Mouse (Mus musculus) megakaryocyte, adult 5-6 weeks (primary cell): ENCODE results near the gene Ptprh. TPM values are rescaled to one million over a fixed set of nuclear protein-coding genes. Genes with fewer than 3 reads are reported as not detected.

Experiments
- ATAC-seq: 2 replicates; pipeline ENCODE4 v1.8.0; 2016; ENCODE audit warnings: mild to moderate bottlenecking, inconsistent platforms; ENCODE audit not compliant: poor library complexity, severe bottlenecking
- total RNA-seq, 2 experiments: library from RNA; stranded (forward) in 1 of 2; stranded (reverse) in 1 of 2; fragments of 153-499, 151-499 nt in 1 of 2; fragments of 221-1000, 200-1000 nt in 1 of 2; gene quantifications; 2 replicates each; pipeline versions ENCODE4 v1.2.3 to v1.2.4; 2015 to 2017

Gene Ptprh
- total RNA-seq, 2 experiments from 2014 or later = not detected

DNA sequence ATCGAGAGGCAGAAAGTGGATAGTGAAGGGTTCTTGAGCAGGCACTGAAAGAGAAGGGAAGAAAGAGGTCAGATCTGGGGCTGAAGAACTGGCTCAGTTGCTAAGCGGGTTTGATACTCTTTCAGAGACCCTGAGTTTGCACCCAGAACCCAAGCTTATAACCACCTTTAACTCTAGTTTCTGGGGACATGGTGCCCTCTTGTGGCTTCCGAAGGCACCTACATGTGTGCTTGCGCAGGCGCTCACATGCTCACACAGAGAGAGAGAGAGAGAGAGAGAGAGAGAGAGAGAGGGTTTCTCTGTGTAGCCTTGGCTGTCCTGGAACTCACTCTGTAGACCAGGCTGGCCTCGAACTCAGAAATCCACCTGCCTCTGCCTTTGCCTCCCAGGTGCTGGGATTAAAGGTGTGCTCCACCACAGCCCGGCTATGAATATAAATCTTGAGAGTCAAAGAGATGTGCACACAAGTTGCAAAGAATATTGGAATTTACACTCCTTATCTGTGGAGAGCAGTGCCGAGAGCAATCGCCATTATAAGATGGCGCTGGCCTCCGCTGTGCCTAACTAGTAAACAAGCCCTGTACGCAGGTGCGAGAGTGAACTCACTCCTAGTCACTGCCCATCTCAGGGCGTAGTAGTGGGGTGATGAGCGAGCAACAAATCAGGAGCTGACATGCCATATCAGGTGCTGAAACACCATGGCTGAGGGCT is 79.5 kb downstream of the Ptprh start, which contains the start of gene Tnni3:
Gene Tnni3, minus strand, starts transcription at position 18 of the 711 bp plus-strand sequence.
- peak; percentile 64 for ATAC-seq

- no peak for ATAC-seq
These were observed 80.4 kb downstream of the Ptprh start for GRCm38 (mm10) chr7:4523205-4524130.

GRCm38 (mm10) chr7:4522292-4522691 is 81.5 kb downstream of the Ptprh start:
- ATAC-seq = no peak

DNA sequence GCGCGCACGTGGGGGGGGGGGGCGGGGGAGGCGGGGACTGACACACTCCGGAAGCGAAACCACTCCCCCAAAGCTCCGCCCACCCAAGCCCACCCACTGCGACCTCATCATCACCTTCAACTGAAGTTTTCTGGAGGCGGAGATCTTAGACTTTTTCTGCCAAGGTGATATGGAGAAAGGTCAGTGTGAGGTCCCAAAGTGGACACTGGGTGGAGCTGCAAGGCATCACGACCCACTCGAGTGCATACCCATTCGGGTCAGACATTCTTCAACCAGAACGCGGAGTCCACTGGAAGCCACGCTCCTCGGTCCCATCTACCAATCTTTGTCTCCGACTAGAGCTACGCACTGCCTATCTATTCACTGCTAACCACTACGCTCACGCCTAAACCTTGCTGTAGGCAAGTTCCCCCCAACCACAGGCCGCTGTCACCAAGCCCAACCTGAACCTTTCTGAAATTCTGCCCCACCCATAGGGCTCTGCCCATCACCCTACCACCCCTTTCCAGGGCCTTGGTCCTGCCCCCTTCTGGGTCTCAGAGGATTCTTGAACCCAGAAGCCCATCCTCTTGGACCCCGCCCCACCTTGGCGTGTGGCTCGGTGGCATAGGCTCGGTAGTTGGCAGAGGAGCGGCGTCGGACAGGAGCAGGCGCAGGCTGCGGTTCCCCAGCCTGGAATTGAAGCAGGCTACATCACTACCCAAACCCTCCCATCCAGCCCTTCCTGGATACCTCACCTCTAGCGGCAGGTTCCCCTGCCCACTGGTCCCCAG is 82.4 kb downstream of the Ptprh start:
- no peak for ATAC-seq

DNA sequence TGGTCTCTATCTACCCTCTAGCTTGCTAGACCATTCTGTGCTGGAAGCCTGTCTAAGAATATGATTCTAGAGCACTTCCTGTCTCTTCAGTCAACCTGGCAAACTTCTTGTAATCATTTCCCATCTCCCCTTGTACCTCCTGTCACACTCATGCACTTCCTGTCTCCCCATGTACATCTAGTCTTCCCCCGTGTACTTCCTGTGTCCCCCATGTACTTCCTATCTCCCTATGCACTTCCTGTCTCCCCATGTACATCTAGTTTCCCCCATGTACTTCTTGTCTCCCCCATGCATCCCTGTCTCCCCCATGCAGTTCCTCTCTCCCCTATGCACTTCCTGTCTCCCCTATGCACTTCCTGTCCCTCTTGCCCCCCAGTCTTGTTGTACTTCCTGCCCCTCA is 85.4 kb downstream of the Ptprh start:
- ATAC-seq = no peak; the same call in 1 of the 2 replicates

DNA sequence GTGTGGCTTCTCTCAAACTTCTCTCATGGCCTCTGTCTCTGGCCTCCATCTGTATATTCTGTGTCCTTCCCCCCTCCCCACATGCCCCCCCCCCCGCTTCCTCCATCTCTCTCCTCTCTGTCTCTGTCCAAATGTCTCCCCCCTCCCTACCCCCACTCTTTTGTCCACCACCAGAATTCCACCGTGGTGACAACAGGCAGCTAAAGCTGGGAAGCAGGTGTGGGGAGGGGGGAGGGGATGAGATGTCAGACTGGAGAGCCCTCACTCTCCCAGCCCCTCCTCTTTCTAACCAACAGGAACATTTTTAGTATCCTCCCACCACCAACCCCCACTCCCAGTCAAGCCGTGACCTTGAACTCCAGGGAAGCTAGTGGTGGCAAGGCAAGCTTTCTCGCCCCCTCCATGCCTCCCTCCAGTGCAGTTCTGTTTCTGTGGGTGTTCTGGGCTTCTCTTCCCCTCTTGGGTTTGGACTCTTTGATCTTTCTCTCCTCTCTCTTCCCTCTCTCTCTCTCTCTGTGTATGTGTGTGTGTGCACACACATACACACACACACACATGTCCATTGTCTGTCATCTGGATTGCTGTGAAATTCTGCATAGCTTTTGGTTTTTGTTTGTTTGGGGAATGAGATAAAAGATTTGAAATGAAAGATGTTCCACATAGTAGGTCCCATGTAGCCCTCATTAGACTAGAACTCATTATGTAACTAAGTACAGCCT is 87.3 kb downstream of the Ptprh start, which contains the start of gene Tnnt1:
Gene Tnnt1, minus strand, starts transcription at position 51 of the 719 bp plus-strand sequence.
- ATAC-seq = no peak

DNA sequence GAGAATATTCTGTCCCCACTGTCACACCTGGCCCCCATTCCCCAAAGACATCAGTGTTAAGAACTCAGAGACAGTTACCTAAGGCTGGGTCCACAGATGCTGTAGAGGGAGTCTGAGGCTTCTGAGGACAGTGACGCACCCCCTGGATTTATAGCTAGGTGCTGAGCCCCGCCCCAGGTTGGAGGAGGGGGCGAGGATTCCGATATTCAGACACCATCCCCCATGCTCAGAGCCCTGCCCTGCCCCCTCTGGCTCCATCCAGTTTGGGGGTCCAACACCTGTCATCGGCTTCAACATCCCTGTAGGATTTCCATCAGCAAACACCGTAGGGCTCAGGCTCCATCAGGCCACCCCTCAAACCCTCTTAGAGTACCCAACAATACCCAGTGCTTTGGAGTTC is 88.0 kb downstream of the Ptprh start:
- no peak for ATAC-seq

DNA sequence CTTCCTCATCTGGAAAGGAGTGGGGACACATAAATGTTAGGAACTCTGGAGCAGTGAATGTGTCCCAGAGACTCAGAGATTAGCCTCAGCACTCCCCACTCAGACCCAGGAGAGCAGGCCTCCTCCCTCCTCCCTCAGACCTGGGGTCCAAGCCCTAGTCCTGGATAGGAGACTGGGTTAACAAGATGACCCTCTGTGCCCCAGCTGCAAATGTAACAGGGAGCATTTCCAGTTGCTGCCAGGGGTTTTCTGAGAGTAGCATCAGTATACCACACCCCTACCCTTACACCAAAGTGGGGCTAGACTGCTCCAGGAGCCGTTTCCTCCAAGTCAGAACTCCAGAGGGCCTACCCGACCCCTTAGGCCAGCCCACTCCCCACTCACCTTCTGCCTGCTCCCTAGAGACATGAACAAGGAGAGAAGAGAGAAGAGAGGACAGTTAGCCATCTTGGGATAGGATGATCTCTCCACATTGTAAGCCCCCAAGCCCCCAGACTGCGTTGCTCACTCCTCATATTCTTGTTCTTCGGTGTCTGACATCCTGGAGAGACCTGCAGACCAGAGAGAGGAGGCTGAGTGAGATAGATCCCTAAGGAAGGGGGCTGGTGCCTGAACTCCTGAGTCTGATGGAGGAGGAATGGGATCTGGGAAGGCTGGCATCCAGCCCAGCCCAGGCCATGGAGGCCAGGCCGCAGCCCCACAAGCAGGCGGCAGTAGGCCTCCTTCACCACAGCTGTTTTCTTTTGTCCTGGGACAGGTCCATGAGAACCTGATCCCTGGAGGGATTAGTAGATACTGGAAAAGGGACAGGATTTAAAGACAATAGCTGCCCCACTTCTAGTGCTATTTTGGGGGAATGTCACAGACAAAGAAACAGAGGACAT is 89.8 kb downstream of the Ptprh start:
- no peak for ATAC-seq

- peak; percentile 70; the same call in 1 of the 2 replicates for ATAC-seq
These were observed 90.6 kb downstream of the Ptprh start for GRCm38 (mm10) chr7:4513236-4513635.

DNA sequence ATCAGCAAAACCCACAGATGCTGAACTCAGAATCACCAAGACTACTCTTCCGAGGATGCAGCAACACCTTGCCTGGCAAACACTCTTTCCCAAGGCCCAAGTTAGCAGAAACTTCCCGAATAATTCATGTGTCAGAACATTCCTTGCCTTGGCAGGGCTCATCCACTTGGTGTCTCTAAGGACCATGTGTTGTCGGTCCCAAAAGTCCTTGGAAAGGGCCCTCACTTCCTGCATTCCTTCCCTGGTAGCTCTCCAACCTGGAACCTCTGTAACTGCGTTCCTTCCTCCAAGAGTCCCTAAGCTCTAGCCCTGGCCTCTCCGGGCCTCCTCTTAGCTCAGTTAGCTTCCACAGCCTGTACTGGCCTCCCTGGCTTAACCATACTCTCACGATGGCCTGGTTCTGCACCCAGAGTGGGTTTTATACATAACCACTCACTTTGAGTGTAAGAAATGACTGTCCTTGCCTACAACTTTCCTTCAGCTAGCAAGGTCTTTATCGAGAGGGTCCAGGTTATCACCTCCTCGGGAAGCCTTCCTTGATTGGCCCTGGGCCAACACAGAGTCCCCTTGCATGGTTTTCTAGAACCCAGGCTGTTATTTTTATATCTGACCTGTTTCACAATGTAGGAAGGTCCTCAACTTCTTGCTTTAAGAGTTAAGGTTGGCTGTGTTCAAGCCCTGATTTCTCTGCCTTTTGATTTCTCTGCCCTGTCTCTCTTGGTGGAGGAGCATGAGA is 92.2 kb downstream of the Ptprh start:
- no peak for ATAC-seq

- ATAC-seq = peak; percentile 94
These were observed 93.8 kb downstream of the Ptprh start for GRCm38 (mm10) chr7:4509863-4510608.

GRCm38 (mm10) chr7:4508739-4509116 is 95.1 kb downstream of the Ptprh start:
- no peak for ATAC-seq

- ATAC-seq = no peak
These were observed 95.6 kb downstream of the Ptprh start for GRCm38 (mm10) chr7:4508062-4508738.

GRCm38 (mm10) chr7:4507220-4507619 is 96.6 kb downstream of the Ptprh start:
- ATAC-seq = no peak

- ATAC-seq = peak; percentile 48
These were observed 99.0 kb downstream of the Ptprh start for GRCm38 (mm10) chr7:4504646-4505435.

- ATAC-seq = no peak
These were observed 100.0 kb downstream of the Ptprh start for GRCm38 (mm10) chr7:4503858-4504257.

DNA sequence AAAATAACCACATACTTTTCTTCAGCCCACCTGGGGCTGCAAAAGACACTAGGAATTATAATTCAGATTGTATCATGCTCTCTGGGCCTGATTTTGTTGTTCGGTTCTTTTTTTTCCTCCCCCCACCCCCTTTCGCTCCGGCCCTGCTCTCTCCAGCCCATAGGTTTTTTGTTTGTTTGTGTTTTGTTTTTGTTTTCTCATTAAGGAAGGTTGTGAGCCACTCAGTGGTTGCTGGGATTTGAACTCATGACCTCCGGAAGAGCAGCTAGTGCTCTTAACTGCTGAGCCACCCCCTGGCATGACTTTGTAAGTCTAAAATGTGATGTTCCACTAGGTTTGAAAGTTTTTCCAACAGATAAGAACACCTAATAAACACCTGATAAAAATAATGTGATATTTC is 100.7 kb downstream of the Ptprh start:
- no peak for ATAC-seq
